Mouse (Mus musculus) liver, embryonic 12.5 days (tissue): ENCODE measurements around the gene Slc37a1. TPM values are rescaled to one million over a fixed set of nuclear protein-coding genes. Genes with fewer than 3 reads are reported as not detected.

Source experiments
- ATAC-seq: fragments of 200-750 bp; cut with Nextera tagmentation; 2 replicates; pipeline ENCODE4 v1.8.0; 2017; ENCODE audit warnings: moderate number of reproducible peaks, mild to moderate bottlenecking, moderate library complexity
- H3K27ac ChIP-seq: fragments of 300-500 bp; sonication (generic); 2 replicates; pipeline ENCODE4 v1.5.1; 2016; ENCODE audit warnings: mild to moderate bottlenecking
- H3K27me3 ChIP-seq: fragments of 300-500 bp; sonication (generic); replicated peaks from 2 replicates; pipeline ENCODE4 v1.6.1; 2016; ENCODE audit warnings: mild to moderate bottlenecking, moderate library complexity
- H3K36me3 ChIP-seq: fragments of 300-500 bp; sonication (generic); 2 replicates; pipeline ENCODE4 v1.6.1; 2016; ENCODE audit warnings: mild to moderate bottlenecking, moderate library complexity
- H3K4me1 ChIP-seq: fragments of 300-500 bp; sonication (generic); 2 replicates; pipeline ENCODE4 v1.6.1; 2016
- H3K4me2 ChIP-seq: fragments of 300-500 bp; sonication (generic); 2 replicates; pipeline ENCODE4 v1.6.1; 2016; ENCODE audit warnings: mild to moderate bottlenecking, moderate library complexity
- H3K4me3 ChIP-seq: fragments of 300-500 bp; sonication (generic); 2 replicates; pipeline ENCODE4 v1.5.1; 2016; ENCODE audit warnings: mild to moderate bottlenecking, moderate library complexity
- H3K9ac ChIP-seq: fragments of 300-500 bp; sonication (generic); 2 replicates; pipeline ENCODE4 v1.6.1; 2016; ENCODE audit warnings: mild to moderate bottlenecking, moderate library complexity
- H3K9me3 ChIP-seq: fragments of 300-500 bp; sonication (generic); replicated peaks from 2 replicates; pipeline ENCODE4 v1.6.1; 2016; ENCODE audit warnings: mild to moderate bottlenecking, moderate library complexity
- WGBS: fragments of 180-500 bp; shearing (Covaris S2); methylation state at CpG from one replicate; pipeline ENCODE4 v1.1.7; 2016; ENCODE audit not compliant: insufficient replicate concordance; 5-methylcytosine and 5-hydroxymethylcytosine counted together
- polyA plus RNA-seq: library from polyadenylated mRNA; unstranded; fragments of >200 nt; fragmentation: Nextera tagmentation; extraction: Ambion mirVana; gene quantifications from 2 replicates; pipeline ENCODE4 v1.2.1, GENCODE M21; 2016

The Slc37a1 gene
- polyA plus RNA-seq, 1 experiment from 2014 or later = 5.4 TPM

DNA sequence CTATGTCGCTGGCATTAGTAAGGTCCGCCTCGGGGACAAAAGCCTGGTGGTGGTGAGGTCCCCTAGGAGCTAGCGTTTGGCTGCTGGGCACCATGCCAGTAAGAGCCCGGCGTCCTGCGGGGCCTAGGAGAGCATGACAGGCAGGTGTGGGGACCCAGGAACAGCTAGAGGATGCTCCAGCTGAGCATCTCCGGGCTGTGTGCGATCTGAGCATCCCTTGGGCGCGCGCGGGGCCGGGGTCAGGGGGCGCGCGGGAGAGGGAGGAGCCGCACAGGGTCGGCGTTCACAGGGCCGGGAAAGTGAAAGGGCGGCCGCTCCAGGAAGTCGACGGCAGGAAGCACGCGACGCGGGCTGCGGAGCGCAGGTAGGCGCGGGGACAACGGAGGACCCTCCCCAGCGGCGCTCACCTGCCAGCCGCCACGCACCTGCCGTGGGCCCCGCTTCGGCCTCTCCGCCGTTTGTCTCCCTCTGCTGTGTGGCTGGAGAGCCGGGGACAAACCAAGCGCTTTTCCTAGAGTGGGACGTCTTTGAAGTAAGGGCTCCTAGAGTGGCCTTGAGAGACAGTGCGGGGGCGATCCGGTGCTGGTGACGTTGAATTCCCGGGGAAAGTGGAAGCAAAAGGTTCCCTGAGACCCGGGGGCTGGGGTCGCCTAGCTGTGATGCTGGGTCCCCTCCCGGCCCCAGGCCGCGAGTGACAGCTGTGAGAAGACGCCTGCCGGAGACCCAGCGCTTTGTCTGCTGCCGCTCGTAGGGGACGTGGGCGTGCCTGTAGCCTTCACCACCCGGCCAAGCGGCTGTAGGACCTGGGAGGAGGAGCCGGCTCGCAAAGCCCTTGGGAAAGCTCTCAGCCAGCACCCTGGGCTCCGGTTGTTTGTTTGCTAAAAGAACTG, 9.5 kb downstream of the Slc37a1 start:
- H3K4me3 ChIP-seq = peak overlapping the region; percentile 72
- ATAC-seq = peak; percentile 67
- H3K4me1 ChIP-seq = peaks cover 45% of the 10 kb centered on the region
- 2% methylated on average over 68 of the region's 68 CpGs for WGBS
- H3K9ac ChIP-seq = peak overlapping the region; percentile 68
- no peaks in the 10 kb centered on the region for H3K9me3 ChIP-seq
- H3K27ac ChIP-seq = peak overlapping the region; percentile 60
- H3K27me3 ChIP-seq = peaks cover 17% of the 10 kb centered on the region
- H3K4me2 ChIP-seq = peak overlapping the region; percentile 99
- H3K36me3 ChIP-seq = no peaks in the 10 kb centered on the region

DNA sequence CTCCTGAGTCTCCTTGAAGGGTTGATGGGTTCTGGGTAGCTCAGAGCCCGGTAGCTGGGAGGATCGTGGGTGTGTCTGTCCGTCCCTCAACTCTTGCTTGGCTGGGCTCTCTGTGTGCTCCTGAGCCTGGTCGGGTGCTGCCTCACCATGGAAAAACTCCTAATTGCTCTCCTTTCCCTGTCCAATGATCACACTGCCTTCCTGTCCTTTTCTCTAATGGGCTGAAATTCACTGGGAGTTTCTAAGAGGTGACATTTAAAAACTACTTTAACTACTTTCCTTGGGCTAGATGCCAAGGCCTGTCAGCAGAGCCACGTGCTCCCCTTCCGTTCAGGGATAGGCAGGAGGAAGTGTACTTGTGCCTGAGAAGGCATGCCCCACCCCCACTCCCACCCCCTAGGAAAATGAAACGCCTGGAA, 10.9 kb downstream of the Slc37a1 start:
- H3K27ac ChIP-seq = no peak overlapping the region
- H3K27me3 ChIP-seq = peaks cover 17% of the 10 kb centered on the region
- H3K9me3 ChIP-seq = no peaks in the 10 kb centered on the region
- WGBS = 2% methylated on average over 7 of the region's 7 CpGs
- no peaks in the 10 kb centered on the region for H3K36me3 ChIP-seq
- peak overlapping the region; percentile 72 for H3K4me3 ChIP-seq
- 0 out of 2 replicates have a peak overlapping the region, but pooled peaks have one; percentile 35 for H3K9ac ChIP-seq
- peaks cover 45% of the 10 kb centered on the region for H3K4me1 ChIP-seq
- peak overlapping the region; percentile 99 for H3K4me2 ChIP-seq
- no peak for ATAC-seq

GRCm38 (mm10) chr17:31298419-31299209, 12.0 kb downstream of the Slc37a1 start:
- H3K9ac ChIP-seq = no peak overlapping the region
- no peaks in the 10 kb centered on the region for H3K9me3 ChIP-seq
- H3K27ac ChIP-seq = no peak overlapping the region
- 67% methylated on average over 6 of the region's 6 CpGs for WGBS
- H3K4me2 ChIP-seq = no peak overlapping the region
- no peak for ATAC-seq
- H3K27me3 ChIP-seq = peaks cover 17% of the 10 kb centered on the region
- H3K36me3 ChIP-seq = no peaks in the 10 kb centered on the region
- peaks cover 45% of the 10 kb centered on the region for H3K4me1 ChIP-seq
- H3K4me3 ChIP-seq = no peak overlapping the region

- Histone ChIP-seq H3K4me2 (no peak overlapping the region), H3K4me3 (no peak overlapping the region), H3K4me1 (peaks cover 51% of the 10 kb centered on the region), H3K9me3 (no peaks in the 10 kb centered on the region), H3K36me3 (no peaks in the 10 kb centered on the region), H3K27ac (no peak overlapping the region), H3K27me3 (peaks cover 17% of the 10 kb centered on the region), H3K9ac (no peak overlapping the region)
- ATAC-seq = no peak
- WGBS = 62% methylated on average over 4 of the region's 4 CpGs
These were observed 13.4 kb downstream of the Slc37a1 start for GRCm38 (mm10) chr17:31299981-31300380.

DNA sequence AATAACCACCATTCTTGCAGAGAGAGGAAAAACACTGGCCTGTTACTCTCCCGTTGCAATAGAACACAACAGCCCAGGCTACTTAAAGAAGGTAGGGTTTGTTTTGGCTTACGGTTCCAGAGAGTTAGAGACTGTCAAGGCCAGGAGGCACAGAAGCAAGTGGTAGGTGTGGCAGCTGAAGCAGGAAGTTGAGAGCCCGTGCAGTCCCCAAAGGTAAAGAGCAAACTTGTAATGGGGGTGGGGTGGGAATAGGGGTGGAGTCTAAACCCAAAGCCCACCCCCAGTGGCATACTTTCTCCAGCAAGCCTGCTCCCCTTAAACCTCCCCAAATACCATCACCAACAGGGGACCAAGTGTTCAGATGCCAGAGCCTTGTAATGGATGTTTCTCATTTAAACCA, 14.1 kb downstream of the Slc37a1 start:
- no peaks in the 10 kb centered on the region for H3K36me3 ChIP-seq
- H3K27me3 ChIP-seq = peaks cover 11% of the 10 kb centered on the region
- no peak for ATAC-seq
- H3K9me3 ChIP-seq = no peaks in the 10 kb centered on the region
- H3K4me1 ChIP-seq = peaks cover 51% of the 10 kb centered on the region
- WGBS = 44% methylated on average over 3 of the region's 3 CpGs
- H3K9ac ChIP-seq = no peak overlapping the region
- H3K4me3 ChIP-seq = no peak overlapping the region
- H3K27ac ChIP-seq = no peak overlapping the region
- H3K4me2 ChIP-seq = no peak overlapping the region

GRCm38 (mm10) chr17:31303401-31303800, 16.8 kb downstream of the Slc37a1 start:
- Histone ChIP-seq H3K9ac (no peak overlapping the region), H3K27me3 (no peaks in the 10 kb centered on the region), H3K4me2 (no peak overlapping the region), H3K9me3 (no peaks in the 10 kb centered on the region), H3K36me3 (no peaks in the 10 kb centered on the region), H3K4me1 (peaks cover 39% of the 10 kb centered on the region), H3K27ac (no peak overlapping the region), H3K4me3 (no peak overlapping the region)
- no peak for ATAC-seq
- 76% methylated on average over 4 of the region's 4 CpGs for WGBS

DNA sequence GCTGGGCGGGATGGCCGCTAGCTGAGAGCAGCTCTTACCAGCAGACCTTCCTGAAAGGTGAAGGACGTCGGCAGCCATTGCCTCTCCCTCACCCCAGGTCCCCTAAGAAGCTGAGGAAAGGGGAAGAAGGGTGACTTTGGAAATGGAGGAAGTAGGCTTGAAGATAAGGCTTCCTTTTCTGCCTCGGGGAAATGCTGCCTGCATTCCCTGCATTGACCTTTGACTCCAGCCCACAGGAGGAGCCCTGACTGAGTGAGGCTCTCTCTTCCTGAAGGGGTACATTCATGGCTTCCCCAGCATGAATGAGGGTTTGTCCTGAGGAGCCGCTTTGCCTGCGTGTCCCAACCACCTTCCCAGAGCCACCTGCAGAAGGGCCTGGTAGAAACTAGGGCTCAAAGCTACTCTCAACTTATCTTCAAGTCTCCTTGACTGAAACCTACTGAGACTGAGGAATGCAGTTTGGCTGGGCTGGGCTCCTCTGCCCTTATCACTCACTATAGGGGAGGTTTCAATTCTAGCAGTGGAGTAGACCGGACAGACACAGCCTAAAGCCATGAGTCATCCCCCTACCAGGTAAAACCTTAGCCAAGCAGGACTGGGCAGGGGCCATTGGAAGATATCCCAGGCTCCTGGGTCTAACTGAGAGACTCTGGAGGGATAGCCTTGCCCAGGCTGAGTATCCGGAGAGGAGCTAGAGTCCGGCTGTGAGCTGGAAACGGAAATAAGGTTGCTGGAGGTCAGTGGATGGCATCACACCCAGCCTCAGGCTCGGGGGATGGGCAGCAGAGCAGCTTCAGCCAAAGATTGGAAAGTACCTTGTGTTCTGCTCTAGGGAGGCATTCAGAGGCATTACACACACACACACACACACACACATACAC, 18.5 kb downstream of the Slc37a1 start:
- Histone ChIP-seq H3K4me3 (no peak overlapping the region), H3K27ac (peak overlapping the region; percentile 65), H3K9me3 (no peaks in the 10 kb centered on the region), H3K4me2 (peak overlapping the region; percentile 56), H3K9ac (0 out of 2 replicates have a peak overlapping the region, but pooled peaks have one; percentile 27), H3K36me3 (no peaks in the 10 kb centered on the region), H3K27me3 (no peaks in the 10 kb centered on the region), H3K4me1 (peaks cover 33% of the 10 kb centered on the region)
- peak; percentile 73 for ATAC-seq
- 16% methylated on average over 12 of the region's 12 CpGs for WGBS

DNA sequence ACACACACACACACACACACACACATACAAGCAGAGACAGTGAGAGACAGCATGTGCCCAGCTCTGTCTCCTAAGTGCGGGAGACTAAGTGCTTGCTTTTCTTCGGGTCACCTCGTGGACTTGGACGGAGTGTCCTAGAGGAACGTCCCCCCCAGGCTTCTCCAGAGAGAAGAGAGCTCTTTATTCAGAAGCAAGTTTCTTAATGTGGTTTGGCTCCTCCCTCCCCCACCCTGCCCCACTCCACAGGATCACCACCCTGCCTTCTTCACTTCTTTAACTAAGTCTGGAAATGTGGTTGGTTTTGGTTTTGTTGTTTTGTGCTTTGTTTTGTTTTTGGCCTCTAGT, 19.2 kb downstream of the Slc37a1 start:
- peak overlapping the region; percentile 56 for H3K4me2 ChIP-seq
- ATAC-seq = no peak
- H3K9me3 ChIP-seq = no peaks in the 10 kb centered on the region
- 45% methylated on average over 5 of the region's 5 CpGs for WGBS
- H3K27me3 ChIP-seq = no peaks in the 10 kb centered on the region
- H3K4me3 ChIP-seq = no peak overlapping the region
- H3K36me3 ChIP-seq = no peaks in the 10 kb centered on the region
- peak overlapping the region; percentile 65; the same call in 1 of the 2 replicates for H3K27ac ChIP-seq
- 0 out of 2 replicates have a peak overlapping the region, but pooled peaks have one; percentile 27 for H3K9ac ChIP-seq
- H3K4me1 ChIP-seq = peaks cover 33% of the 10 kb centered on the region

DNA sequence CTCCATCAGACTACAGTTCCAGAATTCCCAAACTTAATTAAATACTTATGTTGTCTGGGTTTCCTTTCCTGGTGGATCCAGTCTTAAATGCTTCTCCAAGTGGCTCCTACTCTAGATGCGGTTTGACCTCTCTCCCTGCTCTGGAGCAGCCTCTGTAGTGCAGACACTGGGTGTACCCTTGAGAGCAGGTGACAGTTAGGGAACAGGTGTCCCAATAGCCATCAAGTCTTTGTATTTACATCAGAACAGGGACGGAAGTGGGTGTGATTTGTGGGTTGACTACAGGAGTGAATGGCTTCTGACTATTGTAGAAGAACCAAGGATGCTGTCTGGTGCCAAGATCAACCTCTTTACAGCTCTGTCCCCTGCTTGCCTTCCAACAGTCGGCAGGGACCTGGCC, 21.2 kb downstream of the Slc37a1 start:
- Histone ChIP-seq H3K4me2 (no peak overlapping the region), H3K4me1 (peaks cover 33% of the 10 kb centered on the region), H3K9me3 (no peaks in the 10 kb centered on the region), H3K4me3 (no peak overlapping the region), H3K27ac (no peak overlapping the region), H3K36me3 (no peaks in the 10 kb centered on the region), H3K9ac (no peak overlapping the region), H3K27me3 (no peaks in the 10 kb centered on the region)
- WGBS = 81% methylated on average over 3 of the region's 3 CpGs
- no peak for ATAC-seq

DNA sequence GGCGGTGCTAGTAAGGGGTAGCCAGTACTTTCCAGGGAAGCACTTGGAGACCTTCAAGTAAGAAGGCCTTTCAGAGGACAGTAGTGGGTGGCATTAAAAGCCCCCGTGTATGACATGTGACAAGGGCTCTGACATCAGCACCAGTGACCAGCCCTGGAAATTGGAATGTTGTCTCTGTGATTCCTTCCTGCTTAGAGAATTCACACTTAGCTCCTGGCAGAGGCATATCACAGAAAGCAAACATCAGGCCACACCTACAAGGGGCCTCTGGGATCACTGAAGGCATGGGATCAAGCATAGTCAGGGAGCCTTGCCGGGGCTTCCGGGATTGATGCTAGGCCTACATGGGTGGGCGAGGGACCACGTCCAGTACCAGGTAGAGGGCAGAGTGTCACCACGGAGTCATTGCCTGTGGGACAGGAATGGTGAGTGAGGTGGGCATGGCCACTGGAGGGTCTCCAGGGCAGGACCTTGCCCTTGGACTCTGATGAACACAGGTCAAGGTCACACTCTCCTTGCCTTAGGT, 21.8 kb downstream of the Slc37a1 start:
- Histone ChIP-seq H3K4me3 (no peak overlapping the region), H3K4me1 (peaks cover 33% of the 10 kb centered on the region), H3K4me2 (no peak overlapping the region), H3K27ac (no peak overlapping the region), H3K9ac (no peak overlapping the region), H3K27me3 (no peaks in the 10 kb centered on the region), H3K9me3 (no peaks in the 10 kb centered on the region), H3K36me3 (no peaks in the 10 kb centered on the region)
- 81% methylated on average over 7 of the region's 7 CpGs for WGBS
- ATAC-seq = no peak

GRCm38 (mm10) chr17:31309281-31309793, 22.7 kb downstream of the Slc37a1 start:
- H3K27ac ChIP-seq = no peak overlapping the region
- H3K9ac ChIP-seq = no peak overlapping the region
- no peaks in the 10 kb centered on the region for H3K9me3 ChIP-seq
- no peak for ATAC-seq
- peaks cover 29% of the 10 kb centered on the region for H3K4me1 ChIP-seq
- H3K4me2 ChIP-seq = no peak overlapping the region
- H3K4me3 ChIP-seq = no peak overlapping the region
- H3K27me3 ChIP-seq = no peaks in the 10 kb centered on the region
- no peaks in the 10 kb centered on the region for H3K36me3 ChIP-seq
- 81% methylated on average over 6 of the region's 6 CpGs for WGBS
